Mouse (Mus musculus): ENCODE measurements at regions not wholly inside any gene's neighbourhood (a gene's known extent, or its start where the extent isn't known, plus 50 kb on each side); places are given as distances from the start of the nearest gene placed in this dataset.

- no peak overlapping the region for H3K4me2 ChIP-seq (ENCODE audit: low read depth, low read length, severe bottlenecking)
- H3K27me3 ChIP-seq (ENCODE audit: control insufficient read depth, insufficient read depth, low read length), result no peaks in the 10 kb centered on the region
- no peaks in the 10 kb centered on the region; the same call in 1 of the 2 replicates for H3K9me3 ChIP-seq (ENCODE audit: control insufficient read depth, low read length)
- H3K27ac ChIP-seq (ENCODE audit: low read depth, low read length), result no peak overlapping the region
- DNase-seq (ENCODE audit: low spot score), result no peak
- H3K4me1 ChIP-seq (replicated peaks; ENCODE audit: control insufficient read depth, insufficient read depth, low read length), result no peaks in the 10 kb centered on the region; the same call in 1 of the 2 replicates
- no peak overlapping the region for H3K4me3 ChIP-seq (ENCODE audit: low read depth, low read length)
- H3K9ac ChIP-seq (ENCODE audit: low read length), result no peak overlapping the region
- no peaks in the 10 kb centered on the region for H3K36me3 ChIP-seq (ENCODE audit: control insufficient read depth, insufficient read depth, low read length)
- no peak for ATAC-seq (replicated peaks; ENCODE audit: low FRiP score)
- WGBS, result 11% methylated on average over 2 of the region's 2 CpGs
Measured at GRCm38 (mm10) chr9:115724063-115724462, 185.2 kb upstream of the Gadl1 start.

- Histone ChIP-seq H3K9ac (ENCODE audit: low read length) (no peak overlapping the region), H3K36me3 (ENCODE audit: control insufficient read depth, insufficient read depth, low read length) (no peaks in the 10 kb centered on the region), H3K4me1 (replicated peaks; ENCODE audit: control insufficient read depth, insufficient read depth, low read length) (no peaks in the 10 kb centered on the region; the same call in 1 of the 2 replicates), H3K27ac (ENCODE audit: low read depth, low read length) (no peak overlapping the region), H3K9me3 (ENCODE audit: control insufficient read depth, low read length) (no peaks in the 10 kb centered on the region; the same call in 1 of the 2 replicates), H3K27me3 (ENCODE audit: control insufficient read depth, insufficient read depth, low read length) (no peaks in the 10 kb centered on the region), H3K4me2 (ENCODE audit: low read depth, low read length, severe bottlenecking) (no peak overlapping the region), H3K4me3 (ENCODE audit: low read depth, low read length) (no peak overlapping the region)
- DNase-seq (ENCODE audit: low spot score) (no peak), ATAC-seq (replicated peaks; ENCODE audit: low FRiP score) (no peak)
- WGBS, result 83% methylated on average over 5 of the region's 5 CpGs
Measured at GRCm38 (mm10) chr9:115727361-115727760, 181.9 kb upstream of the Gadl1 start.

GRCm38 (mm10) chr9:115731557-115731956 is 177.7 kb upstream of the Gadl1 start:
- H3K4me2 ChIP-seq (ENCODE audit: low read depth, low read length, severe bottlenecking), result no peak overlapping the region
- no peaks in the 10 kb centered on the region for H3K9me3 ChIP-seq (ENCODE audit: control insufficient read depth, low read length)
- H3K27ac ChIP-seq (ENCODE audit: low read depth, low read length), result no peak overlapping the region
- ATAC-seq (replicated peaks; ENCODE audit: low FRiP score) (no peak), DNase-seq (ENCODE audit: low spot score) (no peak)
- no peaks in the 10 kb centered on the region for H3K4me1 ChIP-seq (replicated peaks; ENCODE audit: control insufficient read depth, insufficient read depth, low read length)
- H3K9ac ChIP-seq (ENCODE audit: low read length), result no peak overlapping the region
- no peaks in the 10 kb centered on the region for H3K27me3 ChIP-seq (ENCODE audit: control insufficient read depth, insufficient read depth, low read length)
- H3K4me3 ChIP-seq (ENCODE audit: low read depth, low read length), result no peak overlapping the region
- 41% methylated on average over 6 of the region's 6 CpGs for WGBS
- H3K36me3 ChIP-seq (ENCODE audit: control insufficient read depth, insufficient read depth, low read length), result no peaks in the 10 kb centered on the region

GRCm38 (mm10) chr9:115733104-115733503 is 176.2 kb upstream of the Gadl1 start:
- 93% methylated on average over 4 of the region's 4 CpGs for WGBS
- Histone ChIP-seq H3K36me3 (ENCODE audit: control insufficient read depth, insufficient read depth, low read length) (no peaks in the 10 kb centered on the region), H3K4me2 (ENCODE audit: low read depth, low read length, severe bottlenecking) (no peak overlapping the region), H3K27me3 (ENCODE audit: control insufficient read depth, insufficient read depth, low read length) (no peaks in the 10 kb centered on the region), H3K9me3 (ENCODE audit: control insufficient read depth, low read length) (no peaks in the 10 kb centered on the region), H3K4me1 (replicated peaks; ENCODE audit: control insufficient read depth, insufficient read depth, low read length) (no peaks in the 10 kb centered on the region), H3K9ac (ENCODE audit: low read length) (no peak overlapping the region), H3K4me3 (ENCODE audit: low read depth, low read length) (no peak overlapping the region), H3K27ac (ENCODE audit: low read depth, low read length) (no peak overlapping the region)
- DNase-seq (ENCODE audit: low spot score), result no peak
- ATAC-seq (replicated peaks; ENCODE audit: low FRiP score), result no peak

GRCm38 (mm10) chr9:115739984-115740383 is 169.3 kb upstream of the Gadl1 start:
- Histone ChIP-seq H3K9me3 (ENCODE audit: control insufficient read depth, low read length) (no peaks in the 10 kb centered on the region), H3K27ac (ENCODE audit: low read depth, low read length) (no peak overlapping the region), H3K4me2 (ENCODE audit: low read depth, low read length, severe bottlenecking) (no peak overlapping the region), H3K4me1 (replicated peaks; ENCODE audit: control insufficient read depth, insufficient read depth, low read length) (no peaks in the 10 kb centered on the region), H3K9ac (ENCODE audit: low read length) (no peak overlapping the region), H3K27me3 (ENCODE audit: control insufficient read depth, insufficient read depth, low read length) (no peaks in the 10 kb centered on the region), H3K36me3 (ENCODE audit: control insufficient read depth, insufficient read depth, low read length) (no peaks in the 10 kb centered on the region), H3K4me3 (ENCODE audit: low read depth, low read length) (no peak overlapping the region)
- DNase-seq (ENCODE audit: low spot score) (no peak), ATAC-seq (replicated peaks; ENCODE audit: low FRiP score) (no peak)
- WGBS, result 92% methylated on average over 5 of the region's 5 CpGs

GRCm38 (mm10) chr9:115746436-115746835 is 162.8 kb upstream of the Gadl1 start:
- no peaks in the 10 kb centered on the region for H3K4me1 ChIP-seq (replicated peaks; ENCODE audit: control insufficient read depth, insufficient read depth, low read length)
- WGBS, result 90% methylated on average over 9 of the region's 9 CpGs
- H3K9ac ChIP-seq (ENCODE audit: low read length), result no peak overlapping the region
- H3K27me3 ChIP-seq (ENCODE audit: control insufficient read depth, insufficient read depth, low read length), result no peaks in the 10 kb centered on the region
- H3K4me2 ChIP-seq (ENCODE audit: low read depth, low read length, severe bottlenecking), result no peak overlapping the region
- DNase-seq (ENCODE audit: low spot score) (no peak), ATAC-seq (replicated peaks; ENCODE audit: low FRiP score) (no peak)
- H3K4me3 ChIP-seq (ENCODE audit: low read depth, low read length), result no peak overlapping the region
- H3K9me3 ChIP-seq (ENCODE audit: control insufficient read depth, low read length), result no peaks in the 10 kb centered on the region
- no peaks in the 10 kb centered on the region for H3K36me3 ChIP-seq (ENCODE audit: control insufficient read depth, insufficient read depth, low read length)
- H3K27ac ChIP-seq (ENCODE audit: low read depth, low read length), result no peak overlapping the region

GRCm38 (mm10) chr9:115760496-115760895 is 148.8 kb upstream of the Gadl1 start:
- Histone ChIP-seq H3K4me3 (ENCODE audit: low read depth, low read length) (no peak overlapping the region), H3K9ac (ENCODE audit: low read length) (no peak overlapping the region), H3K27me3 (ENCODE audit: control insufficient read depth, insufficient read depth, low read length) (no peaks in the 10 kb centered on the region), H3K36me3 (ENCODE audit: control insufficient read depth, insufficient read depth, low read length) (no peaks in the 10 kb centered on the region), H3K9me3 (ENCODE audit: control insufficient read depth, low read length) (no peaks in the 10 kb centered on the region), H3K4me2 (ENCODE audit: low read depth, low read length, severe bottlenecking) (no peak overlapping the region), H3K4me1 (replicated peaks; ENCODE audit: control insufficient read depth, insufficient read depth, low read length) (no peaks in the 10 kb centered on the region), H3K27ac (ENCODE audit: low read depth, low read length) (no peak overlapping the region)
- DNase-seq (ENCODE audit: low spot score) (no peak), ATAC-seq (replicated peaks; ENCODE audit: low FRiP score) (no peak)
- WGBS, result 61% methylated on average over 2 of the region's 2 CpGs

- Histone ChIP-seq H3K27me3 (ENCODE audit: control insufficient read depth, insufficient read depth, low read length) (no peaks in the 10 kb centered on the region), H3K36me3 (ENCODE audit: control insufficient read depth, insufficient read depth, low read length) (no peaks in the 10 kb centered on the region), H3K9ac (ENCODE audit: low read length) (no peak overlapping the region), H3K4me2 (ENCODE audit: low read depth, low read length, severe bottlenecking) (no peak overlapping the region), H3K4me1 (replicated peaks; ENCODE audit: control insufficient read depth, insufficient read depth, low read length) (no peaks in the 10 kb centered on the region), H3K27ac (ENCODE audit: low read depth, low read length) (no peak overlapping the region), H3K9me3 (ENCODE audit: control insufficient read depth, low read length) (no peaks in the 10 kb centered on the region), H3K4me3 (ENCODE audit: low read depth, low read length) (no peak overlapping the region)
- WGBS, result 34% methylated on average over 5 of the region's 5 CpGs
- DNase-seq (ENCODE audit: low spot score) (no peak), ATAC-seq (replicated peaks; ENCODE audit: low FRiP score) (no peak; the same call in 1 of the 2 replicates)
Measured at GRCm38 (mm10) chr9:115764136-115764535, 145.1 kb upstream of the Gadl1 start.

- WGBS, result 88% methylated on average over 6 of the region's 6 CpGs
- Histone ChIP-seq H3K36me3 (ENCODE audit: control insufficient read depth, insufficient read depth, low read length) (no peaks in the 10 kb centered on the region), H3K27me3 (ENCODE audit: control insufficient read depth, insufficient read depth, low read length) (no peaks in the 10 kb centered on the region), H3K4me2 (ENCODE audit: low read depth, low read length, severe bottlenecking) (no peak overlapping the region), H3K9me3 (ENCODE audit: control insufficient read depth, low read length) (no peaks in the 10 kb centered on the region), H3K4me1 (replicated peaks; ENCODE audit: control insufficient read depth, insufficient read depth, low read length) (no peaks in the 10 kb centered on the region), H3K27ac (ENCODE audit: low read depth, low read length) (no peak overlapping the region), H3K4me3 (ENCODE audit: low read depth, low read length) (no peak overlapping the region), H3K9ac (ENCODE audit: low read length) (no peak overlapping the region)
- no peak for ATAC-seq (replicated peaks; ENCODE audit: low FRiP score)
- DNase-seq (ENCODE audit: low spot score), result no peak
Measured at GRCm38 (mm10) chr9:115766471-115766870, 142.8 kb upstream of the Gadl1 start.
